Mouse (Mus musculus) monocyte, adult 5-6 weeks (primary cell): ENCODE results near the gene Unc80. TPM values are rescaled to one million over a fixed set of nuclear protein-coding genes. Genes with fewer than 3 reads are reported as not detected.
"Not testable (repeated sequence)": the region's sequence is repeated elsewhere in the genome, so short reads cannot be mapped to it uniquely, and the experiment has no call there.

Experiments used
- ATAC-seq: fragments of 153-309, 156-312 bp; replicated peaks from 2 replicates; pipeline ENCODE4 v1.8.0; 2017; ENCODE audit warnings: mild to moderate bottlenecking; ENCODE audit not compliant: low TSS enrichment, insufficient number of reproducible peaks, severe bottlenecking, poor library complexity, low FRiP score
- total RNA-seq: library from RNA; stranded (forward); fragments of 200-1000, 200-491, 200-594 nt; gene quantifications from 3 replicates; pipeline ENCODE4 v1.2.3, GENCODE M21; 2017

The Unc80 gene
- total RNA-seq, 1 experiment from 2014 or later: not detected

DNA sequence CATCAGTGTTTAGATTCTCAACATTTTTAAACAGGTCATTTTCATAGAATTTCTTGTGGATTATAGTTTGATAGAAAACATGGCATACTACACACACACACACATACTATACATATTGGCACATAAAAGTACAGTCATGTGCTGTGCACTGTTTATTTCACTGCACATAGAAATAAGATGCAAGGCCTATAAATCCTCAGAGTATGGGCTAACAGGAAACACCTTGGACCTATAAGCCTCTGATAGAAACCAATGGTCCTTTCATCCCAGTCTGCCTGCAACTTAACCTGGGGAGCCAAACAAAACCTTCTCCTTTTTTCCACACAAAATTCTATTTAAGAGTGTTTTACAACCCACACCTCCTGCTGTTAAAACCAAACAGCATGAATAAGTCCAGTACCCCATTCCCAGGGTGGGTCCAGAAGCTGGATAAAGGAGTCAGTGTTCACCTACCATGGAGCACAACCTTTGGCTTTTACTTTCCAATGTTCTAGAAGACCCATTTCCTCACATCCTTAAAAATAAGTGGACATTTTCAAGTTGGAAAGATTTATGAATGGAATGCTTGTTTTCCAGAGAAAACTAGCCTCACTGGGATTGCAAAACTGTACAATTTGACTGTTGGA is 129.1 kb downstream of the Unc80 start:
- no peak for ATAC-seq

DNA sequence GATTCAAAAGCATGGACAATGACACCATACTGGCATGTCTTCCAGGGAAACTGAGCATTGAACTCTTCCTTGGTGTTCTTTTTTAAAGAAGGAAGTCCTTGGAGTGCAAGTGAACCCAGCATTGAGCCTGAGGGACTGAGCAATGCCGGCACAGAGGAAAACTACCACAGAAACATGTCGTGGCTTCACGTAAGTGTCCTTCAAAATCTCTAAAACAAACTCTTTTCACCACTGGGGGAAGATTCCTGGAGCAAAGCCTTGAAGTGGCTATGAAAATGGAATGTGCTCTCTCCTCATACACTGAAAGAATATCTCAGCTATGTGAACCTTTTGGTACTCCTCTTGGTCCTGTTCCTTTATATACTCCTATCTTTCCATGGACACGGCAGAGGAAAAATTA is 140.1 kb downstream of the Unc80 start:
- ATAC-seq: no peak

DNA sequence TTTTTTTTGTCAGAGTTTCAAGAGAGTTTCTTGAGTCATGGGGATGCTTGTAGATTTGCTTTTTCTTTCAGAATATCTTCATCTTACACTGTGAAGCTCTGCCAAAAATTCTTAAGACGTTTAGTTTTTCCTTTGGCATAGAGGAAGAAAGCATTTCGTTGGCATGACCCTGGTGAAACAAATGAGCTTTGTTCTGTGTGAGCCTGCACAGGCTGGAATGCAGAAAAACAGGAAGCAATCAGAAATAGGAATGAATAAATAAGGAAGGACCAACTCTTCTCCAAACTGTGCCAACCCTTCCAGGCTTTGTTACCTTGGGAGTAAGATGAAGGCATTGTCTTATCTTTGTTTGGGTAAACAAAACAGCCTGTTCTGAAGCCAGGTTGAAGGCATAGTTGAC is 149.0 kb downstream of the Unc80 start:
- no peak for ATAC-seq

DNA sequence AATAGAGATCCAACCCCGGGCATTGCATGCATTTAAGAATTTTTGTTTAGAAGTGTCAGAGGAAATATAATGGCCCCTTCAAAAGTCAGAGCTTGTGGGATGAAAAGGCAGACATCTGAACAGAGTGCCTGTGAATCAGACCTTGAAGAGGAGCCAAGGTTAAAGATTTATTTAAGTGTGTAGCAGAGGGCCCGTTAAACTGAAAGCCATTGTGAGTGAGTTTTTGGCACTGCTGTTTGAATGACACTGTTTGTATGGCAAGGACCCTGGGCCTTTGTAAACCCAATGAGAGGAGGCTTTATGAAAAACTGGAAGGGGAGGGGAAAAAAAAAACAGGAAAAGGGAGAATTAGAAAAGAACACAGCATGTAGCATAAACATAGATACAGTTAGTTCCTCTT is 170.0 kb downstream of the Unc80 start:
- ATAC-seq: no peak

- ATAC-seq: no peak
These were observed 178.7 kb downstream of the Unc80 start for GRCm38 (mm10) chr1:66646894-66647293.

DNA sequence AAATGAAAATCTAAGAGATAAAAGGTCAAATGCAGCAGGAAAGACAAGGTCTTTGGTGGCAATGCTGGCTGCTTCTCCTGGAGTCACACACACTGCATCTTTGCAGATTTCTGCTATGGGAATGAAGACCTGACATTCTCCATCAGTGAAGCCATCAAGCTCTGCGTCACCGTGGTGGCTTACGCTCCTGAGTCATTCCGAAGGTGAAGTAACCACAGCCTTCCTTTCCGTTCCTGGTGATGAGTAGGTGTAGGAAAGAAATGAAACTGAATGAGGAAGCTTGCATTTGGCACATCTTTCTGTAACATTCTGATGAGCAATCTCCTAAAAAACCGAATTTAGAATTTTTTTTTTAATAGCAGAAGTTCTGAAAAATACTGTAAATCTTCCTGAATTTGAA is 181.4 kb downstream of the Unc80 start:
- ATAC-seq: no peak

GRCm38 (mm10) chr1:66650006-66650405 is 181.8 kb downstream of the Unc80 start:
- ATAC-seq: no peak

DNA sequence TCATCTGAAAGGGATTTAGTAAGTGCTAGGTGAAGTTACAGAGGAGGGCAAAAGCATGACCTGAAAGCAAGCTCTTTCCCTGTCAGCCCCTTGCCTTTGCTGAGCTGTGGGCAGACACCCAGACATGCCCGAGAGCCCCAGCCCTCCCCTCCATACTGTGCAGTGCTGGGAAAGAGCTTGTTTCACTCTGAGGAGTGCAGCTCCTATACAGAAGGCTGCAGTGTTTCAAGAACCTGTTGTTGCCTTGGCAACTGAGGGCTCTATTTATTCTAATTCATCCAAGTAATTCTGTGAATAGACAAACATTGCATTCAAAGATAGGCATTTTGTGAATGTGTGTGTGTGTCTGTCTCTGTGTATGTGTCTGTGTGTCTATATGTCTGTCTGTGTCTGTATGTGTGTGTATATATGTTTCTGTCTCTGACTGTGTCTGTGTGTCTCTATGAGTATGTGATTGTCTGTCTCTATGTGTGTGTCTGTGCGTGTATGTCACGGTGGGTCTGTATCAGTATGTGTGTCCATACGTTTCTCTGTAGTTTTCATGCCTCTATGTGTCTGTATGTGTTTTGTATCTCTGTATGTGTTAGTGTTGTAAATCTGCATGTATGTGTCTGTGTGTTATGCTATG is 187.1 kb downstream of the Unc80 start:
- ATAC-seq: no peak

DNA sequence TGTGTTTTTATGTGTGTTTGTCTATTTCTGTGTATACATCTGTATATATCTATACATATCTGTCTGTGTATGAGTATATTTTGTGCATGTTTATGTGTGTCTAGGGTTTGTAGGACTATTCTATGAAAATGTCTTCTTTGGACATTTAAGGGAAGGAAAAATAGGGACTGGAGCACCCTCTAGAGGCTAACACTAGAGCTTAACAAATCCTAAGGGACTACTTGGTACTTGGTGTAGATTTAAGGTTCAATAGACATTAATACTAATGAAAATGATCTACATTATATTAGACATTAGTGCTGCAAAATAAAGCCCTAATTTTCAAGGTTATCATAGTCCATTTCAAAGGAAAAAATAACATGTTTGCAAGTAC is 187.6 kb downstream of the Unc80 start:
- ATAC-seq: no peak

- no peak for ATAC-seq
These were observed 203.3 kb downstream of the Unc80 start for GRCm38 (mm10) chr1:66671475-66671874.

DNA sequence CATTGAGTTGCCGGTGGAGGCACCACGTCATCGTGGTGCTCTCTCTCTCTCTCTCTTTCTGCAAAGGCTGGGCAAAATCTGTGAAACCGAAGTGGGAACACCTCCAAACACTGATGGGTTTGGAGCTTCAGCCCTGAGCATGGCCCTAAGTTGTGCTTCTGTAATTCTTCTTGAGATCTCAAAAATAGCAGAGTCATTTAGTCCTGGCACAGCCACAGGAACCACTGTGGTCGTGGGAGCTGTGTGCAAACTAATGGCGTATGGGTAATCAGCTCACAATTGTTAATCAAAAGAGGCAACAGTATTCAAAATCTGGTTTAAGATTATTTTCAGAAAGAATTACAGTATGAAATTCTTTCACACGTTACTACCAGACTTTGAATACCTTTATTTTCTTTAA is 204.6 kb downstream of the Unc80 start:
- ATAC-seq: no peak

DNA sequence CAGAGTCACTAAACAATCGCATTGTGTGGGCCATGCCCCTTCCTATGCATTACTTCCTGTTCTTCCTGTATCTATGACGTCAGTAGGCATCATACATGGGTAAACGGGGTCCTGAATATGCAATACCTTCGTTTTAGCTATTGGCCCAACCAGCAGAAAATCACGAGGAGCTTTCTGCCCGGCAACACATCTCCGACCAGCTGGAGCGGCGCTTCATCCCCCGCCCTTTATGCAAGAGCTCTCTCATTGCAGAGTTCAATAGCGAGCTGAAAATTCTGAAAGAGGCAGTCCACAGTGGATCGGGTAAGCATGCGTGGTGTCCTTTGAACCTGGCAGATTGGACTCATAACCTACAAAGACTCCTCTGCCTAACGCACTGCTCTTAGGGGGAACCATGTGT is 209.8 kb downstream of the Unc80 start:
- ATAC-seq: no peak

GRCm38 (mm10) chr1:66678662-66679061 is 210.5 kb downstream of the Unc80 start:
- no peak for ATAC-seq

DNA sequence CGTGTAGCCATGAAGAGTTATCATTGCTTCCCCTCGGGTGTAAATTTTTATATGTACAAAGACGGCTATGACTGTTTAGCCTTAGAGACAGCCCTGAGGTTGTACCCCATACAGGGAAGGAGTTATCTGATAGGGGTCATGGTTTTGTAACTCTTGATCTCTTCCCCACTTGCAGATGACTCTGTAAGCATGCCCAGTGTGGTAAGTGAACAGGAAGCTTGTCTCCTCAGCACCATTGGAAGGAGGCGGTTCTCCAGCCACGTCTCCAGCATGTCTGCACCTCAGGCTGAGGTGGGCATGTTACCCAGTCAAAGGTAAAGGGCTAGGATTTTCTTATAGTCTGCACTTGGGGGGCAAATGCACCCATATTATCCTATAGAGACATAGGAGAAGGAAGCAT is 214.8 kb downstream of the Unc80 start:
- no peak for ATAC-seq

- no peak for ATAC-seq
These were observed 223.6 kb downstream of the Unc80 start for GRCm38 (mm10) chr1:66691772-66692171.

- ATAC-seq: no peak
These were observed 224.1 kb downstream of the Unc80 start for GRCm38 (mm10) chr1:66692308-66692707.

- ATAC-seq: no peak
These were observed 224.7 kb downstream of the Unc80 start for GRCm38 (mm10) chr1:66692780-66693392.

DNA sequence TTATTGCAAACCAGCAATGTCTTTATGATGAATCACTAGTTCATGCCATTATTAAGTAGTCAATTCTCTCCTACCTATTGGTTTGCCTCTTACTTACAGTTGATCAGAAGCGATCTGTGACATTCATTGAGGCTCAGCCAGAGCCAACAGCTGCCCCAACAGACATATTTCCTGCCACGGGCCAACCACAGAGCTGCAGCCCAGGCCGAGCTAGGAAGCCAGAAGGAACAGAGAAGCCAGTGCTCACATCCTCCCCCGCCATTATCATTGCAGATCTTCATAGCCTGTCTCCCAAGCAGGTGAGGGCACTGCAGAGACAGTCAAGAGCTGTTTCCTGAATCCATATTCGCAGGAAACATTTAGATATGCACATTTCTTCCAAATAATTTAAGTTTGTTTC is 226.1 kb downstream of the Unc80 start:
- ATAC-seq: no peak

GRCm38 (mm10) chr1:66695296-66695695 is 227.1 kb downstream of the Unc80 start:
- ATAC-seq: no peak

DNA sequence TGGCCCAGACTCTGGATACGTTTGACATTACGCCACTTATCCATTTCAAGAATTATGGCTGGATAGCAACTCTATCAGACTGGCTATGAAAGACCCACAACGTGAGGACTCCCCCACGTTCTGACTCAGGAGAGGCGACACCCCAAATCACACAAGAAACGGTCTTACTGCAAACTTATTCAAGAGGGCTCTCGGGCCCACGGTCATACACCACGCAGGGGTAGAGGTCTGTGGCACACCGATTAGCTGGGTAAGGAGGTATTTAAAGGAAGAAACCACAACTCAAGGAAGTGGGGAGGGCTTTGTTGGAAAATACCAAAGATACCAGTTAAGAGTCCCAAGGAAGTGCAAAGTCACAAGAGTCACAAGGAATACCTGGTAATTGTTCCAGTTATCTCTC is 231.5 kb downstream of the Unc80 start:
- not testable (repeated sequence) for ATAC-seq
